Mouse (Mus musculus): ENCODE results near the gene Nprl3. TPM values are rescaled to one million over a fixed set of nuclear protein-coding genes. Genes with fewer than 3 reads are reported as not detected.

Nprl3 gene
- 2.6 TPM for polyA plus RNA-seq (2014; fragmentation: Illumina TruSeq; extraction: RNeasy Lipid Tissue Mini Kit (QIAGEN cat#74804))

DNA sequence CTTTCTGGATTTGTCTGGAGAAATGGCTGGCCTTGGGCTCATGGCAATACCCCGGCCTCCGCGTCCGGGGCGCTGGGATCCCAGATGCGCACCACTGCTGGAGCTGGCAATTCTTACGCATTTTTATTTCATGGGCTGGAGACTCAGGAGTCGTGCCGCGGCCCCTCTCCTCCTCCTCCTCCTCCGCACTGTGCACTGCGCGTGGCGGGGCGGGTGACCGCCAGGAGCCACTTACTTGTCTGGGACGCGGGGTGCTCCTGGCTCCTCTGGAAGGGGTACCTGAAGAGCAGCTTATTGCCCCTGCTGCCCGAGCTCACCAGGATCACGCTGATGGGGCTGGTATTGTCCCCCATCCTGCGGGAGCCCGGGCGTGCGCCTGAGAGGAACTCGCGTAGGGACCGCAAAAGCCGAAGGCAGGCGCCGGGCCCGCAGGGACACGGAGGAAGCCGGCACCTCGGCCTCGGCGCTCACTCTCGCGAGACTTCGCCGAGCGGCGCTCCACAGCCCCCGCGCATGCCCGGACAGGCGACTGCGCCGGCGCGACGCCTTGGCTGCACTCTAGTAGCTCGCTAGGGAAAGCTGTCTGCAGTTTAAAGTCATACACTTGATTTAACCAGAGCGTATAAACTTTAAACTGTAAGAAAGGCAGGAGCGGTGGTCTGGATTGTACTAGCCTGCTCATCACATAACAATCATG lies at the start of gene Nprl3:
Gene Nprl3, minus strand, starts transcription at position 520 of the 697 bp plus-strand sequence.

DNA sequence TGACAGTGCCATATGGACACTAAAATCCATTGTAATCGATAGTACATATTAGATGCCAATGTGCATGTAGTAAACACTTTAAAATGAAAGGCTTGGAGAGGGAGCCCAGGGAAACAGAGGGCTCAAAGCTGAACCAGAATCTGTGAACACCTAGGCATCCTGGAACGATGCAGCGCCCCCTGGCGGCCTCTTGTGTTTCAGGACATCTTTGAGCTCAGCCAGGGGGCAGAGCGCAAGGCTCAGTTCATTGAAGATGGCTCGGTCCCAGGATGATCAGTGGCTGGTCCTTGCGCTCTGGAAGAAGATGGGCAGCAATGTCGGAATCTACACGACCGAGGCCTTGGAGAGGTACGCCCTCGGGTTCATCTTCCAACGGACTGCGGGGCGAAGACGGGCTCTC lies 32.4 kb upstream of the Nprl3 start, which contains the start of gene Hbq1a:
Gene Hbq1a, plus strand, starts transcription at position 205 of the 400 bp plus-strand sequence.

DNA sequence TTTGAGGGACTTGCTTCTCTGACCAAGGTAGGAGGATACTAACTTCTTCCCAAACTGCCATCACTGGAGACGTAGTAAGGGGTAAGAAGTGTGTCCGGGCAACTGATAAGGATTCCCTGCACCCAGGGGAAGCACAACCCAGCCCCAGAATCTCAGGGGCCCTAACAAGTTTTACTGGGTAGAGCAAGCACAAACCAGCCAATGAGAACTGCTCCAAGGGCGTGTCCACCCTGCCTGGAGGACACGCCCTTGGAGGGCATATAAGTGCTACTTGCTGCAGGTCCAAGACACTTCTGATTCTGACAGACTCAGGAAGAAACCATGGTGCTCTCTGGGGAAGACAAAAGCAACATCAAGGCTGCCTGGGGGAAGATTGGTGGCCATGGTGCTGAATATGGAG lies 28.7 kb upstream of the Nprl3 start, which contains the start of gene Hba-a2:
Gene Hba-a2, plus strand, starts transcription at position 287 of the 400 bp plus-strand sequence.

DNA sequence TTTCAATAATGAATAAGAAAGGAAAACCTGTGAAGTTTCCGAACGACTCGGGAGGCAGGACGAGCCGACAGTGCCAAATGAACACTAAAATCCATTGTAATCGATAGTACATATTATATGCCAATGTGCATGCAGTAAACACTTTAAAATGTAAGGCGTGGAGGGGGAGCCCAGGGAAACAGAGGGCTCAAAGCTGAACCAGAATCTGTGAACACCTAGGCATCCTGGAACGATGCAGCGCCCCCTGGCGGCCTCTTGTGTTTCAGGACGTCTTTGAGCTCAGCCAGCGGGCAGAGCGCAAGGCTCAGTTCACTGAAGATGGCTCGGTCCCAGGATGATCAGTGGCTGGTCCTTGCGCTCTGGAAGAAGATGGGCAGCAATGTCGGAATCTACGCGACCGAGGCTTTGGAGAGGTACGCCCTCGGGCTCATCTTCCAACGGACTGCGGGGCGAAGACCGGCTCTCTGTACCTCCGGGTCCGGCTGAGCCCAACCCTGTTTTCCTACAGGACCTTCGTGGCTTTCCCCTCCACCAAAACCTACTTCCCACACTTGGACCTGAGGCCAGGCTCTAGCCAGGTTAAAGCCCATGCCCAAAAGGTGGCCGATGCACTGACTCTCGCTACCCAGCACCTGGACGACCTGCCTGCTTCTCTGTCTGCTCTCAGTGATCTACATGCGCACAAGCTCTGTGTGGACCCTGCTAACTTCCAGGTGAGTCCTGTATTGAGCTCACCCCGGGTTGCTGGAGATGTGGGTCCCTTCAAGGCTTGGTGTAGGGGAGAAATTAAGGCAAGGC lies 19.4 kb upstream of the Nprl3 start, which contains the start of gene Hbq1b:
Gene Hbq1b, plus strand, starts transcription at position 271 of the 798 bp plus-strand sequence.

DNA sequence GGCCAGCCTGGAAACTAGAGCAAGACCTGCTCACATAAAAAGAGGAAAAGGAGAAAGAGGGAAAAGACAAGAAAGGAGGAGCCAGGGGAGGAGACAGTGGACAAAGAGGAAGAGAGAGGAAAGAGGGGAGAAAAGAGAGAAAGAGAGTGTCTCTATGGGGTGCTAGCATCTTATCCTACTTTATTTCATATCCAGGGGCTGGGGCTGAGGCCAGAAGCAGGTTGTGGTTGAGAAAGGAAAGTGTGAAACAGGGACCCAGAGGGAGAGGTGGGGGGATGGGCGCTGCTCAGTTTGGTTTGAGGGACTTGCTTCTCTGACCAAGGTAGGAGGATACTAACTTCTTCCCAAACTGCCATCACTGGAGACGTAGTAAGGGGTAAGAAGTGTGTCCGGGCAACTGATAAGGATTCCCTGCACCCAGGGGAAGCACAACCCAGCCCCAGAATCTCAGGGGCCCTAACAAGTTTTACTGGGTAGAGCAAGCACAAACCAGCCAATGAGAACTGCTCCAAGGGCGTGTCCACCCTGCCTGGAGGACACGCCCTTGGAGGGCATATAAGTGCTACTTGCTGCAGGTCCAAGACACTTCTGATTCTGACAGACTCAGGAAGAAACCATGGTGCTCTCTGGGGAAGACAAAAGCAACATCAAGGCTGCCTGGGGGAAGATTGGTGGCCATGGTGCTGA lies 15.7 kb upstream of the Nprl3 start, which contains the start of gene Hba-a1:
Gene Hba-a1, plus strand, starts transcription at position 421 of the 687 bp plus-strand sequence.

DNA sequence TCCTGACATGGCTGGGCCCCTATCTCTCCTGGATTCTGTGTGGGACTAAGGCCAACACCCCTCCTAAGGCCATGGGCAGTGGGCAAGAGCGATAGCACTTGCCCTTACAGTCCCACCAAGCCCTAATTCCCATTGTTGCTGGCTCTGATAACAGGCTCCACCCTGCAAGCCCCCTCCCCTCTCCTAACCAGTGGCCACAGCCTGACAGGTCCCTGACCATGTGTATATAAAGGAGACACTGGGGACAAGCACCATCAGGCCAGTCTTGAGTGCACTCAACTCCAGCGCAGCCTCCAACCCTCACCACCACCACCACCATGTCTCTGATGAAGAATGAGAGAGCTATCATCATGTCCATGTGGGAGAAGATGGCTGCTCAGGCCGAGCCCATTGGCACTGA lies 8.8 kb upstream of the Nprl3 start, which contains the start of gene Hba-x:
Gene Hba-x, plus strand, starts transcription at position 54 of the 400 bp plus-strand sequence.

DNA sequence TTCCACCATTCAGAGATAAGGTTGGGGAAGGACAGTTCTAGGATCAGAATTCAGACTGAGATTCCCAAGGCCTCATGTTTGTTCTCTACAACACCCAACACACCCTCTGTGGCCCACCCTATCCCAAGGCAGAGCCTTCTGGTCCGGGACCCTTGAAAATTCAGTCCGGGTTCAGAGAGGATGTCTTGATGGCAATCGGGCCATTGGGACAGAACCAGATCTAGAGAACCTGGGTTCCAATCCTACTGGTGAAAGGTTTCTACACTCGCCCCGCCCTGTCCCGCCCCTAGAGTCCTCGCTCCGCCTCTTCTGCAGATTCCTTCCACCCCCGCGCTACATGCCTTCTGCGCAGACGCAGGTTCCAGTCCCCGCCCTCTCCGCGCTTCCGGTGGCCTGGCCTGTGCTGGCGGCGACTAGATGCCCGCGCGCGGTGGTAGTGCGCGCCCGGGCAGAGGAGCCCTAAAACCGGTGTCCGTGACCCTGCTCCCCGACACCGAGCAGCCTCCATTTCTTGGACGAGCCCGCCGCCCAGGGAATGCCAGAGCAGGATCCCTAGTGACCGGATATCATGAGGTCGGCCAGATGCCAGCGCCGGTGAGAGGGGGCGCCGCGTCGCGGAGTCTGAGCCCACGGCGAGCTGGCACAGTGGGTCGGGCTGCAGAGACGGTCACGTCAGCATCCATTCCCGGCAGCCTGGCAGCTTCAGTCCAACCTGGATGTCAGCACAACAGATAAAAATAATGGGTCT lies 41.2 kb downstream of the Nprl3 start, which contains the start of gene Mpg:
Gene Mpg, plus strand, starts transcription at position 382 of the 748 bp plus-strand sequence.

DNA sequence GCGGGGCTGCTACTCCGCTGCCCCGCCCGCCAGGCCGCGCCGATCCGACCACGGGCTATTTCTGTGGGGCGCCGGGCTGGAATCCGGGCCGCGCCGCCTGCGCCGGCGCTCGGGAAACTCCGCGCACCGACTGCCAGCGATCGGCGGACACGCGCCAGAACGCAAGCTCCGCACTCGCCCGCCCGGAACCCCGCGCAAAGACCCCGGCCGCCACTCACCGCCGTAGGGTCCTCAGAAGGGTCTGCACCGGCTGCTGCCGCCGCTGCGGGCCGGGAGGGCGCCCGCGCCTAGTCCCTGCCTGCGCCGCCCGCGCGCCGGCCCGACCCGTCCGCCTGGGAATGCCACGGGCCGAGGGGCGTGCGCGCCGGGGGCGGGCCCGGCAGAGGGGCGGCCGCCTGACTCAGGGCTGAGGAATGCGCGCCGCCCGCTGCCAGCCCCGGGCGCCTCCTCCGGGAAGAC lies 45.5 kb downstream of the Nprl3 start, which contains the start of gene Rhbdf1:
Gene Rhbdf1, minus strand, starts transcription at position 350 of the 459 bp plus-strand sequence.

DNA sequence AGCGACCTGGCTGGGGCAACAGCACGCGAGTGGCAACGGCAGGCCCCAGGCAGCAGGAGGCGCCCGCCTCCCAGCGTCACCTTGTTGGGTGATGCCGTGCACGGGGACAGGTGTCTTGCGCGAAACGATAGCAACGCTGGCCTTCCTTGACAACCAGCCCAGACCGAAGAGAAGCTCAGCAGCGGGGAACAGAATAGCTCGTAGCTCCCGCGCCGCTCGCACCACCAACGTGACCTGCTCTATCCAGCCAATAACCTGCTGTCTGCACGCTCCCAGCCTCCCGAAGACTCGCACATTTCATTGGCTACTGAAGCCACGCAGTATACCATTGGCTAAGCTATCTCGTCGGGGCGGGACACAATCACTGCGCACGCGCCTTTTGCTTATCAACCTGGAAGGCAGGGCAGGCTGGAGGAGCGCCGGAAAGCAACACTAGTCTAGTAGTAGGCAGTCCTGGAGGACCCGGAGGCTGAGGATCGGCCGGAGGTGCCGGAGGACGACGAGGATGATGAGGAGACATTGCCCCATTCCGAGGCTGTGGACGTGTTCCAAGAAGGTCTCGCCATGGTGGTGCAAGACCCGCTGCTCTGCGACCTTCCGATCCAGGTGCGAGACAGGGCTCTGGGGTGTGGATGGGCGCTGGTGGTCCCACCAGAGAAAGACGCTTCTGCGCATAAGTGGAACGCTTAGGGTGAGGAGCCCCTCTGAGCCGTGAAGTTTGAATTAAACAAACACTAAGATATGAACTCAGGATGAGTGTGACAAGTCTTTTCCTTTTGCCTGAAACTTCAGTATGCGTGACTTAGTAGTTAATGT lies 62.2 kb downstream of the Nprl3 start, which contains the start of gene Snrnp25:
Gene Snrnp25, plus strand, starts transcription at position 358 of the 816 bp plus-strand sequence.

DNA sequence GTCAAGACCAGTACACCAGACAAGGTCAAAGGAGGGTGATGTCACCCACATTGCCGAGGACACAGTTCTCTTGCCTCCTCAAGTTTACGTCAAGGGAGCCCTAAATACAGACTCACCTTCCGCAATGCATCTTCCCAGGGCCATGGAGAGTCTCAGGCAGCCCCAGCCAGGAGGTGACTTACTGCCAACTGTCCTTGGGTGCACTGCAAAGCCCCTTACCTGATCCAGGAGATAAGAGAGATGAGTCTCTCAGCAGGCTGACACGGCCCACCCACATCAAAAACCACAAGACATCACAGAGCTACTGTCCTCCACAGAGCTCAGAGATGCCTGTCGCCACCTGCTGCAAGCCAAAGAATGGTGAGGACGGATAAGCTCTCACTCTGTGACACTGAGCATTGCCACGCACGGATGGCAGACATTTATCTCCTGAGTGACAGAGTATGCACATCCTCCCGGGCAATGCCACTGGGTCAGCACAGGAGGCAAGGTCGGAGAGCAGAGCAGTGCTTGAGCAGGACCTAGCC lies 67.4 kb downstream of the Nprl3 start, which contains the start of gene Il9r:
Gene Il9r, minus strand, starts transcription at position 205 of the 527 bp plus-strand sequence.

Other genes starting within 250 kb of the Nprl3 start
- gene Il9r, start 67.4 kb downstream of the Nprl3 start, polyA plus RNA-seq (2014; fragmentation: Illumina TruSeq; extraction: RNeasy Lipid Tissue Mini Kit (QIAGEN cat#74804)), result 0.17 TPM
- 1.9 TPM for gene Snrnp25, start 62.3 kb downstream of the Nprl3 start, polyA plus RNA-seq (2014; fragmentation: Illumina TruSeq; extraction: RNeasy Lipid Tissue Mini Kit (QIAGEN cat#74804))
- gene Rhbdf1, start 45.4 kb downstream of the Nprl3 start, polyA plus RNA-seq (2014; fragmentation: Illumina TruSeq; extraction: RNeasy Lipid Tissue Mini Kit (QIAGEN cat#74804)), result 0.09 TPM
- gene Mpg, start 41.2 kb downstream of the Nprl3 start, polyA plus RNA-seq (2014; fragmentation: Illumina TruSeq; extraction: RNeasy Lipid Tissue Mini Kit (QIAGEN cat#74804)), result 5.3 TPM
- not detected for gene Hba-x, start 8.7 kb upstream of the Nprl3 start, polyA plus RNA-seq (2014; fragmentation: Illumina TruSeq; extraction: RNeasy Lipid Tissue Mini Kit (QIAGEN cat#74804))
- gene Hba-a1, start 15.8 kb upstream of the Nprl3 start, polyA plus RNA-seq (2014; fragmentation: Illumina TruSeq; extraction: RNeasy Lipid Tissue Mini Kit (QIAGEN cat#74804)), result not detected
- not detected for gene Hbq1b, start 19.3 kb upstream of the Nprl3 start, polyA plus RNA-seq (2014; fragmentation: Illumina TruSeq; extraction: RNeasy Lipid Tissue Mini Kit (QIAGEN cat#74804))
- gene Hba-a2, start 28.8 kb upstream of the Nprl3 start, polyA plus RNA-seq (2014; fragmentation: Illumina TruSeq; extraction: RNeasy Lipid Tissue Mini Kit (QIAGEN cat#74804)), result 19.6 TPM
- gene Hbq1a, start 32.4 kb upstream of the Nprl3 start, polyA plus RNA-seq (2014; fragmentation: Illumina TruSeq; extraction: RNeasy Lipid Tissue Mini Kit (QIAGEN cat#74804)), result not detected
- 5.0 TPM for gene Sh3pxd2b, start 80.1 kb upstream of the Nprl3 start, polyA plus RNA-seq (2014; fragmentation: Illumina TruSeq; extraction: RNeasy Lipid Tissue Mini Kit (QIAGEN cat#74804))
- gene Ubtd2, start 187.7 kb upstream of the Nprl3 start, polyA plus RNA-seq (2014; fragmentation: Illumina TruSeq; extraction: RNeasy Lipid Tissue Mini Kit (QIAGEN cat#74804)), result 7.6 TPM

Data from ovary, adult 10 weeks (tissue).